Mouse (Mus musculus) gastrocnemius, postnatal 25 days (tissue): ENCODE results near the gene Fbxw11. TPM values are rescaled to one million over a fixed set of nuclear protein-coding genes. Genes with fewer than 3 reads are reported as not detected.
"Not testable (repeated sequence)": the region's sequence is repeated elsewhere in the genome, so short reads cannot be mapped to it uniquely, and the experiment has no call there.

Source experiments
- DNase-seq: peaks from one replicate; pipeline ENCODE4 v3.0.0; 2022
- long read RNA-seq, 2 experiments: library from polyadenylated mRNA; stranded (forward); transcript quantifications; one replicate each; pipeline ENCODE4 v2.0.0; 2021
- total RNA-seq, 2 experiments: library from RNA; stranded (reverse); gene quantifications; 1 replicate in 1 of 2; 2 replicates in 1 of 2; pipeline ENCODE4 v1.2.3; 2021

The Fbxw11 gene
- total RNA-seq, result 10 to 100 TPM; 41.5 to 52.7 TPM
- long read RNA-seq, experiment 1, partial matches to known transcripts, result 23 of 28 reads
- long read RNA-seq, experiment 1, other reads (novel, unspliced or antisense), result 4 of 28 reads
- long read RNA-seq, experiment 2, transcript Fbxw11-203 (13 exons, 3,821 nt), result major isoform, 5 of 23 reads
- long read RNA-seq, experiment 2, partial matches to known transcripts, result 4 of 23 reads
- long read RNA-seq, experiment 2, other reads (novel, unspliced or antisense), result 14 of 23 reads

GRCm38 (mm10) chr11:32642249-32642876 is at the start of gene Fbxw11:
TSS of gene Fbxw11 (plus strand) at chr11:32642724.
- DNase-seq, result peak; percentile 94

- DNase-seq, result no peak
Measured at GRCm38 (mm10) chr11:32593081-32593480, 49.4 kb upstream of the Fbxw11 start.

- DNase-seq, result no peak
Measured at GRCm38 (mm10) chr11:32594122-32594521, 48.4 kb upstream of the Fbxw11 start.

GRCm38 (mm10) chr11:32600371-32600770 is 42.2 kb upstream of the Fbxw11 start:
- DNase-seq, result no peak

DNA sequence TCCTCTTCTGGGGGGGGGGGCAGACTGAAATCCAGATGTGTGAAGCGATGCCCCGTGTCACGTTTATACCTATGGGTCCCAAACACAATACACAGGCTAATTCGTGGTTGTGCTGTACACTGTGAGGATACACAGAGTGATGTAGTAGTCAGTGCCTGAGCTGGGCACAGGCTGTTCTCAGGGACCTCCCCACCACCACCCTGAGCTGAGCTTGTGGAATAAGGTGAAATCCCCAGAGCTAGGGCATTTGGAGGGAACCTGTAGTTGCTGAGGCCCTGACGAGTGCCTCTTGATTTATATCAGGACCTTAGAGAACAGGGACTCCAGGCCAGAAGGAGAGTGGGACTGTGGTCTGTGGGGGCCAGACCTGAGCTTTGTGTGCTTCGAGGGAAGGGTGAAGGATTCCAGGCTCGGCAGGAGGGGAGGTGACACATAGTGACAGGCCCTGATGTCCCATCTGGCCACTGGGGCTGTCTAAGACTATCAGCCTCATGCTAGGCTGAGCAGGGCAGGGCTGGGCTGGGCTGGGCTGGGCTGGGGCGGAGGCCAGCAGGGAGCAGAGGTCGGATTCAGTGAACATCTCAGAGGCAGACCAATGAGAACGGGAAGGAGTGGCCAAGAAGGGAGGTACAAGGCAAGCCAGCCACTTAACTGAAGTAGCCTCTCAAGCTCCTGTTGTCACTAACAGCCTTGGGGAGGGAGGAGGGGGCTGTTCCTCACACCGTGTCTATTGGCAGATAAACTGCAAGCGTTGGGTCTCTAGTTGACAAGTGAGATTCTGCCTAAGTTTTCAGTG is 40.8 kb upstream of the Fbxw11 start:
- DNase-seq, result peak; percentile 51

DNA sequence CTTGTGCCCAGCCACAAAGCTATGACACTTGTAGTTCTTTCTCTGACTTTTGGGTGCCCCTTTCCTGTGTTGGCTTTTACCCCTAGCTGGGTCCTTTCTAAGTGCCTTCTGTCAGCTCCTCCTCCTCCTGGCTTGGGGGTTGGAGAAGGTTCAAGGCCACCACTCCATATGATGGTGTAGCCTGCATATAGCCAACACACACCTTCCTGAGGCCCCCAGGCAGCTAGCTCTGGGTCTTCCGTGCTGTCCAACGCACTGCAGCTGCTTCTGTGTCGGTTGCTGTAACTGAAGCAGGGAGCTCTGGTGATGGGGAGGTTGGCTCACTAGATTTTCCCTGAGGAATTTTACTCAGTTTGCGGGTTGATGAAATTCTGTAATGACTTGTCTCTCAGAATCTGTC is 37.9 kb upstream of the Fbxw11 start:
- no peak for DNase-seq

GRCm38 (mm10) chr11:32605131-32605860 is 37.2 kb upstream of the Fbxw11 start:
- DNase-seq, result peak; percentile 71

DNA sequence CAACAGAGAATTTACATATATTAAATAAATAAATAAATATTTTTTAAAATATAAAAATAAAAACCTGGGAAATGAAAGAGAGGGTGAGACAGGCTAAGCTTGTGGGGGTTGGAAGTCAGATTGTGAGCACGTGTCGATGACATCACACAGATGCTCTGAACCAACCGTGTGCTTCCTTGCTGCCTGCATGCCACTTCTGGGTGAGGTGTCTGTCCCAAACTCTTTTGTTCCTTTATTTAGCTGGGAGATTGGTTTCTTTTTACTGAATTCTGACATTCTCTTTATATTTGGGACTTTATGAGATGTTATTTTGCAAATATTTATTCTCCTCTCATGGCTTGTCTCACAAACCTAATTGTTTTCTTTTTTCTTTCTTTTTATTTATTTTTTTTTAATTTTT is 36.6 kb upstream of the Fbxw11 start:
- no peak for DNase-seq

DNA sequence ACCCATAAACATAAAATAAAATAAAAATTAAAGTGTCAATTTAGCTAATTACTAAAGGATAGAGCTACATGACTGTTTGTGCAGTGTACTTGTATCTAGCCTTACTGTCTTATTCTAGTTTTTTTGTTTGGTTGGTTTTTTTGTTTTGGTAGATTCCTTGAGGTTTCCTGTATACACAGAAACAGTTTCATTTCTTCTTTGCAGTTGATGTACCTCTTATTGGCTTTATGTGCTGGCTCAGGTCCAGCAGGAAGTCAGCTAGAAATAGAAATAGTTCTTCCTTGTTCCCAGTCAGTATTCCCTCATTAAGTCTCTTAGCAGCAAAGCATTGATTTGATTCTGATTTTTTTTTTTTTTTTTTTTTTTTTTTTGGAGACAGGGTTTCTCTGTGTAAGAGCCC is 35.2 kb upstream of the Fbxw11 start:
- DNase-seq, result no peak

DNA sequence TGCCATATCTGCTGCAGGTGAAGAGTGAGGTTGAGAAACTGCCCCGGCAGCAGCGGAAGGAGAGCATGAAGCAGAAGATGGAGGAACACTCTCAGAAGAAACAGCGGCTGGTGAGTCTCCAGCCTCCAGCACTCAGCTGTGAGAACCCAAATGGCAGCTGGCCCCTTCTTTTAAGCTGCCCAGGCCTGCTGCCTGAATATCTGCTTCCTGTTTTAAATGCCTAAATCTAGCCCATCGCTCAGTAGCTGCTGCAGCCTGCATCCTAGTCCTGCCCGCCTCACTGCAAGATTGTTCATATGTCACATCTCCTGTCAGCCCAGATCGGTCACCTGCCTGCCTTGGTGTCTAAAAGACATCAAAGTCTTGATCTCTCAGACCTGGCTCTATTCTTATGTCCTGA is 31.9 kb upstream of the Fbxw11 start:
- DNase-seq, result no peak

DNA sequence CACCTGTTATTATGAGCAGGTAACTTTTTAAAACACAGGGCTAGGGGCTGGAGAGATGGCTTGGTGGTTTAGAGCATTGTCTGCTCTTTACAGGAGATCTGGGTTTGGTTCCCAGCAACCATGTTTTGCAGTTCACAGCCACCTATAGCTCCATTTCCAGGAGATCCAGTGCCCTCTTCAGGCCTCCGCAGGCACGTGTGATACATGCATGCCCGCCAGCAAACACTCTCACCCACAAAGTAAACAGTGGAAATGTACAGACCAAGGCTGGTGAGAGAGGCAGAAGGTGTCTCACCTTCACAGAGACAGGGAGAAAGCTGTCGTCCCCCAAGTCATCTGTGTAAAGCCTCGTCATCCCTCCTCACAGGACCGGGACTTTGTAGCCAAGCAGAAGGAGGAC is 30.2 kb upstream of the Fbxw11 start:
- no peak for DNase-seq

GRCm38 (mm10) chr11:32614463-32614862 is 28.1 kb upstream of the Fbxw11 start:
- no peak for DNase-seq

DNA sequence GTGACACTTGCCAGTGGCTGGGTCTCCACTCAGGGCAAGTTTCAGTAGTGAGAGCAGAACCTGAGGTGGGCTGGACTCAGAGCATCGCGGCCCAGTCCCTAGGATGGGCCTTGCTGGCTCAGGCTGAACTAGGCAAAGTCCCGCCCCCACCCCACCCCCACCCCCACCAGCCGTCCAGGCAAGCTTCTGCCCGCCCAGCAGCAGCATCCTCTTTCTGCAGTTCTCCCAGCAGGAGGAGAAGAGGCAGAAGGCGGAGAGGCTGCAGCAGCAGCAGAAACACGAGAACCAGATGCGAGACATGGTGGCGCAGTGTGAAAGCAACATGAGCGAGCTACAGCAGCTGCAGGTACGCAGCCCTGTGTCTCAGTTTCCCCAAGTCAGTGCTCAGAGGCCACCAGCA is 27.0 kb upstream of the Fbxw11 start:
- DNase-seq, result no peak

GRCm38 (mm10) chr11:32616091-32616490 is 26.4 kb upstream of the Fbxw11 start:
- no peak for DNase-seq

DNA sequence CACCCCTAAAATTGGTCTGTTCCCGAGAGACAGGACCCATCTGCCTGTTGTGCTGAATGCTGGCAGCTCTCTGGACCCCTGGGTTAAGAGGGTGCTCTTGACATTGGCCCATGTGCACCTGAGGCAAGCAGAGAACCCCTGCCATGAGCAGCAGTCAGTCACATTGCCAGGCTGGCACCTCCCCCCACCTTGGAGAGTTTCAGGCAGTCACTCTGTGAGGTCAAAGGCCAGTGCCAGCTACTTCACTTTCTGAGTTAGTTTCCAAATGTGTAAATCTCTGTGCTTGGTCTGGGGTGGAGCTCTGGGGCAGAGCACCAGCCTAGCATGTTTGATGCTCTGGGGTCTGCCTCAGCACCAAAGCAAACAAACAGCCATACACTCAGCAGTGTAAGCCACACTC is 24.5 kb upstream of the Fbxw11 start:
- DNase-seq, result no peak

GRCm38 (mm10) chr11:32618641-32619040 is 23.9 kb upstream of the Fbxw11 start:
- not testable (repeated sequence) for DNase-seq

- peak; percentile 86 for DNase-seq
Measured at GRCm38 (mm10) chr11:32619257-32619816, 23.2 kb upstream of the Fbxw11 start.

- no peak for DNase-seq
Measured at GRCm38 (mm10) chr11:32619866-32620456, 22.6 kb upstream of the Fbxw11 start.

DNA sequence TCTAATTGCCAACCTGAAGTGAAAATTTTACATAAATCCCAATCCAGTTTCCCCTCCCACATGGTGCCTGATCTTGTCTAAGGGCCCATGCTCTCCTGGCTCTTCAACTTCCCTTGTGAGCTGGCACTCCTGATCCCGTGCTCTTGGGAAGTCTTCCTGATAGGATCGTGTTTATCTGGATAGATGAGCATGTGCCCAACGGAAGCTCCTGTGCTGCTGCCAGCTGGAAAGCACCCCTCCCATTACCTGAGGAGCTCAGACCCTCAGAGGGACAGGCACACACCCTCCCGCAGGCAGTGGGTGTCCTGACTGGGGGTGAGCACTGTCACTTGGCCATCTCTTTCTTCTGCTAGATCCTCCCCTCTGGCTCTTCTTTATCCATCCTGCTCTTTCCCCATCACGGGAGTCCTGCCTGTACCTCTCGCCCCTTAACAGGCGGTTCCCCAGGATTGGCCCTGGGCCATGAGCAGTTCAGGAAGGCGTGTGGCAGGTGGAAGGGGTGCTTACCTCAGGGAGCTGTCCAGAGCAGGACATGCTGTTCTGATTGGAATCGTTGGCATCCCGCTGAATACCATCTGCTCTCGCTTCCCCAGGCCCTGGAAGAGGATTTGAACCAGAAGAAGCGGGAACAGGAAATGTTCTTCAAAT is 20.6 kb upstream of the Fbxw11 start:
- peak; percentile 39 for DNase-seq

DNA sequence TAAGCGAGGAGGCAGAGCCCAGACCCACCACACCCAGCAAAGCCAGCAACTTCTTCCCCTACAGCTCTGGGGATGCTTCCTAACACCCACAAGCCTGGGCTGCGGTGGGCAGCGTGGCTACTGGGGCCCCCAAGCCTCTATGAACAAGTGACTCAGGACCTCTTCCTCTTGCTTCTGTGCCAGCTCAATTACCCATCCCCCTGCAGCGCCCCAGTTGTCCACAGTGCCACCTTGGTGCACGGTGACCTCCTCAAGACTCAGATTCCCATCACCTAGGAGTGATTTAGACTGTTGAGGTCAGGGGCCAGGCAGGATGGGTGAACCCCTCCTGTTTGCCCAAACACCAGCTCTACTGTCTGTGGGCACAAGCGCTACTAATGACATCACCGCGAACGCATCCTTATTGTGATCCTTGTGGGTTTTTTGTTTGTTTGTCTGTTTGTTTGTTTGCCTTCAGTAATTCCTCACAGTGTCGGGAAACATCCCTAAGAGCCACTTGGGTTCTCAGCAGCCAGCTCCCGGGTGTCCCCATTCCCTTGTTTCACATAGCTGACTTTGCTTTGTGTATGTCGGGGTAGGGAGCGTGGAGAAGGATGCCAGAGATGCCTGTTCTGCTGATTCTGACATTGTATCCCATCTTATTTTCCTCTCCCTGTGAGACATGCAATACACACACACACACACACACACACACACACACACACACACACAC is 19.9 kb upstream of the Fbxw11 start:
- DNase-seq, result no peak

DNA sequence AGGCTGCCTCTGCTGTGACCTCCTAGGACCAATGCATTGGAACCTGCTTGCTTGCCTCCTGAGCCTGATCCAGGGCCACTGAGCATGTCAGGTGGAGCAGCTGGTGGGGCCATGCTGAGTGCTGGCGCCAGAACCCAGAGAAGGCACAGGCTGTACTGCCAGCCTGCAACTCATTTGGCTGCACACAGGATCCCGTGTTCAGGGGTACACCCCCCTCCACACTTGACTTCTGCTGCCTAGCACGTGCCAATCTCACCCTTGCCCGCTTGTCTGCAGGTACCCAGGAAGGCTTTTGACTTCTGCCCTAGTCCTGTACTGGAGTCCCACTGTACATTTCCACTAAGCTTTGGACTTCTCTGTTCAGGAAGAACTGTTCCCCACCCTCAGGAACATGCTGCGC is 19.3 kb upstream of the Fbxw11 start:
- DNase-seq, result peak; percentile 73
